In the genomic region with DNA sequence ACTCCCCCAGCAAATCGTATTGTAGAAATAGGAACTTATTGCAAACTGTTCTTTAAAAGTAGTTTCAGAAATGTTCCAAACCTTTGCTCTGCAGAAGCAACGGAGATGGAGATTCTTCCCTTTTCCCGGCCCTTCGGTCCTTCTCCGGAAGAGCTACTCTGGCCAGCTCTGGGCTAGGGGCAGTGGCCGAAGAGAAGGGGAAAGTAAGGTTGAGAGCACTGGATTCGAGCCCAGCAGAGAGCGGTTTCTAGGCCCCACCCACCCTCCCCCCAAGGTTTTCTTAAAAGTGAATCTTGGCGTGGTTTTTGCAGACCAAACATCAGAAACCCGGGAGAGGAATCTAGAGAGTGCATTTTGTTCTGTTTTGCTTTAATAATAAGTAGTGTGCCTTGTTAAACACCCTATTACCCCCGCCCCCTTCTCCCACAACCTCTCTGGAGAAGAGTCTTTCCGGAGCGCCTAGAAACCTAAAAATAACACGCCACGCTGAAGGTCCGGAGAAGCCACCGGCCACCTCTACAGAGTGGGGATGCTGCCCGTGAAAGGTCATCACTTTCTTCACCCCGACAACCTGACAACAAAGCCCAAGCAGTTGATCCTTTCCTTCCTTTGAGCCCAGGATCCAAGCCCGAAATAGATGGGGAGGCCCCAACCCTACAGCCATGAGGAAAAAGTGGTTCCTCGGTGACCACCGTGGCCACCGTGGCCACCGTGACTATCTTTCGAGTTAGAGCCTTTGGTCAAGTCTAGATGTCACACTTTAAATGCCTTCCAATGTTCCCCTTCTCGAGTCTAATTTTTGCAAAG, we compare ENCODE assay signal across 9 mouse cellular contexts. TPM values are rescaled to one million over a fixed set of nuclear protein-coding genes. Genes with fewer than 3 reads are reported as not detected.
DNase-seq lines count a peak whose midpoint lies in the region; ATAC-seq and TF ChIP-seq lines count a peak whose summit lies in the region.
"Had no signal": no experiment of that assay in that cellular context is flagged by ENCODE, and none has a peak within 500 bp of the region (broad histone marks: within the 10 kb centered on the region; RNA-seq: fewer than 3 reads in every experiment).

No protein-coding gene starts in this region.

- ATAC-seq in heart, embryonic 14.5 days (ENCODE audit: insufficient number of reproducible peaks, insufficient read depth, low FRiP score, low read depth): no peak
- no peak for ATAC-seq in limb, embryonic 14.5 days (ENCODE audit: low FRiP score, low read depth)
- no peak for ATAC-seq in frontal cortex, adult (ENCODE audit: low TSS enrichment)

- peak; percentile 94 for DNase-seq in heart, adult 11 months
- DNase-seq in heart, postnatal 25 days (ENCODE audit: low spot score): no peak
- no peak for DNase-seq in CH12.LX (ENCODE audit: extremely low read depth)
- DNase-seq in limb, embryonic 14.5 days (ENCODE audit: low spot score): no peak
- no peak for DNase-seq in gastrocnemius, postnatal 4 days (ENCODE audit: low spot score in 2 of 2)
- DNase-seq in frontal cortex, postnatal 14 days (ENCODE audit: low spot score in 2 of 2): no peak

- WGBS in heart, embryonic 14.5 days: 0% methylated on average over 26 of the region's 26 CpGs
- WGBS in limb, embryonic 14.5 days: 4% methylated on average over 26 of the region's 26 CpGs

- H3K27me3 ChIP-seq in CH12.LX (replicated peaks): no peaks in the 10 kb centered on the region
- H3K27me3 ChIP-seq in heart, embryonic 14.5 days (ENCODE audit: control insufficient read depth, insufficient read depth, low read length): no peaks in the 10 kb centered on the region
- H3K27me3 ChIP-seq in limb, embryonic 14.5 days (ENCODE audit: control insufficient read depth, insufficient read depth, low read length): peaks cover 42% of the 10 kb centered on the region; the same call in 1 of the 2 replicates

- dilution Hi-C loops in CH12.LX (cut with MboI; ENCODE audit: extremely low pct_ligation_motif_present, extremely low pct_unique_long_range_greater_than_20kb, low sequenced_read_pairs): no loop called here

- no peak overlapping the region for H3K27ac ChIP-seq in CH12.LX (ENCODE audit: insufficient read depth, low read depth)
- H3K27ac ChIP-seq in heart, embryonic 14.5 days (replicated peaks in 1 of 2; ENCODE audit: control insufficient read depth in 1 of 2, insufficient read depth in 1 of 2, low read depth in 2 of 2, low read length in 2 of 2): peak overlapping the region; percentile 99 to 100
- H3K27ac ChIP-seq in limb, embryonic 14.5 days (replicated peaks; ENCODE audit: low read depth, low read length): peak overlapping the region; percentile 68
- H3K27ac ChIP-seq: liver, embryonic 15.5 days had no signal

- H3K4me3 ChIP-seq in CH12.LX (replicated peaks in 1 of 3; ENCODE audit: low read depth in 2 of 3, low read length in 2 of 3, poor library complexity in 1 of 3): no peak overlapping the region
- H3K4me3 ChIP-seq in heart, embryonic 14.5 days (ENCODE audit: control insufficient read depth in 1 of 2, insufficient read depth in 1 of 2, low read depth in 1 of 2, low read length in 2 of 2): peak overlapping the region; percentile 55 to 93
- peak overlapping the region; percentile 39 for H3K4me3 ChIP-seq in limb, embryonic 14.5 days (replicated peaks; ENCODE audit: low read length)
- H3K4me3 ChIP-seq: liver, embryonic 15.5 days had no signal

- no peaks in the 10 kb centered on the region for H3K9me3 ChIP-seq in CH12.LX (replicated peaks; ENCODE audit: low read length)
- H3K9me3 ChIP-seq in heart, embryonic 14.5 days (ENCODE audit: control insufficient read depth, low read length): no peaks in the 10 kb centered on the region
- H3K9me3 ChIP-seq in limb, embryonic 14.5 days (ENCODE audit: control insufficient read depth, low read length): no peaks in the 10 kb centered on the region
- H3K9me3 ChIP-seq: liver, embryonic 15.5 days had no signal

- in situ Hi-C loops in CH12.LX (cut with MboI; ENCODE audit: low pct_ligation_motif_present, low pct_unique_long_range_greater_than_20kb, low sequenced_read_pairs): no loop called here

- intact Hi-C loops in heart, postnatal 25 days (cut with DNase I): loop anchor here (5.0 to 10.0 kb wide), 4 partner anchors 154 to 778 kb away; a partner anchor contains a TSS

- TF ChIP-seq RAD21 in CH12.LX (IDR thresholded peaks at IDR 0.05; ENCODE audit: low read depth, low read length): no peak

- no peaks in the 10 kb centered on the region for H3K4me1 ChIP-seq in CH12.LX (ENCODE audit: control insufficient read depth in 1 of 2, insufficient read depth in 2 of 2)
- peaks cover 6 to 29% of the 10 kb centered on the region in 2 experiments for H3K4me1 ChIP-seq in heart, embryonic 14.5 days (ENCODE audit: control insufficient read depth in 2 of 2, insufficient read depth in 2 of 2, low read length in 2 of 2)
- peaks cover 24% of the 10 kb centered on the region; the same call in 1 of the 2 replicates for H3K4me1 ChIP-seq in limb, embryonic 14.5 days (ENCODE audit: control insufficient read depth, insufficient read depth, low read length)

- no peak for TF ChIP-seq CTCF in CH12.LX (conservative IDR thresholded peaks at IDR 0.05 in 1 of 2, IDR thresholded peaks at IDR 0.05 in 1 of 2; ENCODE audit: low read depth in 2 of 2, low read length in 2 of 2)

- TF ChIP-seq POLR2A in CH12.LX (IDR thresholded peaks at IDR 0.05; ENCODE audit: low read depth, low read length): no peak
- 0 out of 2 replicates have a peak, but pooled peaks have one; percentile 1 for TF ChIP-seq POLR2A in limb, embryonic 14.5 days (IDR thresholded peaks at IDR 0.05; ENCODE audit: borderline replicate concordance, extremely low read depth, insufficient read depth, insufficient read length)

- H3K4me2 ChIP-seq in CH12.LX (ENCODE audit: insufficient read depth, low read depth, poor library complexity, severe bottlenecking): peak overlapping the region; percentile 90
- peak overlapping the region; percentile 80 for H3K4me2 ChIP-seq in heart, embryonic 14.5 days (ENCODE audit: low read length)
- peak overlapping the region; percentile 85 for H3K4me2 ChIP-seq in limb, embryonic 14.5 days (replicated peaks; ENCODE audit: low read depth, low read length, severe bottlenecking)
- H3K4me2 ChIP-seq: liver, embryonic 15.5 days had no signal

- H3K36me3 ChIP-seq in CH12.LX (replicated peaks in 1 of 2; ENCODE audit: control insufficient read depth in 1 of 2, insufficient read depth in 1 of 2, low read length in 1 of 2): no peaks in the 10 kb centered on the region
- no peaks in the 10 kb centered on the region for H3K36me3 ChIP-seq in heart, embryonic 14.5 days (ENCODE audit: control insufficient read depth, insufficient read depth, low read length)
- no peaks in the 10 kb centered on the region for H3K36me3 ChIP-seq in limb, embryonic 14.5 days (ENCODE audit: control insufficient read depth, insufficient read depth, low read length)
- H3K36me3 ChIP-seq: liver, embryonic 15.5 days had no signal

- H3K79me2 ChIP-seq in CH12.LX (replicated peaks; ENCODE audit: control insufficient read depth, extremely low read depth, insufficient read depth, poor library complexity, severe bottlenecking): no peaks in the 10 kb centered on the region

- no peak for TF ChIP-seq EP300 in CH12.LX (IDR thresholded peaks at IDR 0.05; ENCODE audit: low read length)

- no peak overlapping the region for H3K9ac ChIP-seq in CH12.LX (ENCODE audit: insufficient read depth, low read depth)
- peak overlapping the region; percentile 100 for H3K9ac ChIP-seq in heart, embryonic 14.5 days (ENCODE audit: low read length)
- peak overlapping the region; percentile 62 for H3K9ac ChIP-seq in limb, embryonic 14.5 days (ENCODE audit: low read depth, low read length, severe bottlenecking)
- H3K9ac ChIP-seq: liver, embryonic 15.5 days had no signal

TF ChIP-seq in CH12.LX, 34 proteins besides CTCF, POLR2A, EP300 and RAD21:
- no peak for TF ChIP-seq HCFC1 (IDR thresholded peaks at IDR 0.05; ENCODE audit: low read depth, low read length)
- no peak for TF ChIP-seq MXI1 (IDR thresholded peaks at IDR 0.05; ENCODE audit: low read depth, low read length)

RNA-seq across cellular contexts. Expression of a gene that starts 12.1 kb away (rescaled TPM):
- 10 to 100 TPM; 49.0 to 56.6 TPM for total RNA-seq in heart, postnatal 25 days (2021)
- not detected in 2 replicates for total RNA-seq in CH12.LX (2012; rRNA removed)
- not detected in 2 replicates for total RNA-seq in CH12.LX (2014; rRNA removed)
- polyA plus RNA-seq in CH12.LX (2012; ENCODE audit: insufficient read length, low read depth): not detected in 2 replicates
- polyA plus RNA-seq in heart, embryonic 14.5 days (2014; fragmentation: Nextera tagmentation; extraction: Ambion mirVana): 16.3 and 17.4 TPM in 2 replicates
- polyA plus RNA-seq in limb, embryonic 14.5 days (2012; rRNA removed): 33.4 and 36.2 TPM in 2 replicates
- polyA plus RNA-seq in limb, embryonic 14.5 days (2014; fragmentation: Nextera tagmentation; extraction: Ambion mirVana): 9.8 and 13.5 TPM in 2 replicates
- total RNA-seq in gastrocnemius, postnatal 4 days (2021): 1 to 10 TPM; 1.5 to 1.6 TPM

Comparison
In these comparisons a context has a peak if more than half of its experiments do, and no peak if none do; other contexts are left out.
1. H3K4me3 ChIP-seq: peak in heart, embryonic 14.5 days (2 of 2) and limb, embryonic 14.5 days (single experiment); none in CH12.LX (0 of 3).
2. RNA of a gene that starts 12.1 kb away (total RNA-seq): 49.0 to 56.6 TPM in heart, postnatal 25 days; 1.5 to 1.6 TPM in gastrocnemius, postnatal 4 days and not detected in CH12.LX; every median in the first group is over 10 times any median in the second.
3. Peak in every context shown above with its lines, with median percentiles within 50 percentile points of each other: H3K4me2 ChIP-seq.